Mouse (Mus musculus): ENCODE results near the gene Acot2.
"Not testable (repeated sequence)": the region's sequence is repeated elsewhere in the genome, so short reads cannot be mapped to it uniquely, and the experiment has no call there.

Acot2 gene

GRCm38 (mm10) chr12:83987583-83988441 lies at the start of gene Acot2:
Gene Acot2, plus strand, starts transcription at chr12:83987861.
- DNase-seq (ENCODE audit: extremely low spot score): peak; percentile 83

- DNase-seq (ENCODE audit: extremely low spot score): not testable (repeated sequence)
Observed at GRCm38 (mm10) chr12:83938592-83938991, 49.1 kb upstream of the Acot2 start.

GRCm38 (mm10) chr12:83939332-83939731 lies 48.3 kb upstream of the Acot2 start:
- no peak for DNase-seq (ENCODE audit: extremely low spot score)

- DNase-seq (ENCODE audit: extremely low spot score): no peak
Observed at GRCm38 (mm10) chr12:83940031-83940430, 47.6 kb upstream of the Acot2 start.

GRCm38 (mm10) chr12:83941938-83942337 lies 45.7 kb upstream of the Acot2 start:
- no peak for DNase-seq (ENCODE audit: extremely low spot score)

GRCm38 (mm10) chr12:83947260-83947811 lies 40.3 kb upstream of the Acot2 start:
- no peak for DNase-seq (ENCODE audit: extremely low spot score)

GRCm38 (mm10) chr12:83949043-83949442 lies 38.6 kb upstream of the Acot2 start:
- DNase-seq (ENCODE audit: extremely low spot score): no peak

- DNase-seq (ENCODE audit: extremely low spot score): no peak
Observed at GRCm38 (mm10) chr12:83949776-83950492, 37.7 kb upstream of the Acot2 start.

GRCm38 (mm10) chr12:83950493-83950839 lies 37.2 kb upstream of the Acot2 start, which contains the start of gene Riox1:
Gene Riox1, plus strand, starts transcription at chr12:83950608.
- DNase-seq (ENCODE audit: extremely low spot score): peak; percentile 88

- DNase-seq (ENCODE audit: extremely low spot score): peak; percentile 57
Observed at GRCm38 (mm10) chr12:83950840-83951701, 36.6 kb upstream of the Acot2 start.

- no peak for DNase-seq (ENCODE audit: extremely low spot score)
Observed at GRCm38 (mm10) chr12:83951711-83952575, 35.7 kb upstream of the Acot2 start.

GRCm38 (mm10) chr12:83958278-83958677 lies 29.4 kb upstream of the Acot2 start:
- no peak for DNase-seq (ENCODE audit: extremely low spot score)

- no peak for DNase-seq (ENCODE audit: extremely low spot score)
Observed at GRCm38 (mm10) chr12:83965235-83965634, 22.4 kb upstream of the Acot2 start.

GRCm38 (mm10) chr12:83972117-83972516 lies 15.5 kb upstream of the Acot2 start:
- peak; percentile 52 for DNase-seq (ENCODE audit: extremely low spot score)

GRCm38 (mm10) chr12:83978862-83979261 lies 8.8 kb upstream of the Acot2 start:
- DNase-seq (ENCODE audit: extremely low spot score): no peak

GRCm38 (mm10) chr12:83981615-83982014 lies 6.0 kb upstream of the Acot2 start:
- DNase-seq (ENCODE audit: extremely low spot score): no peak

GRCm38 (mm10) chr12:83984752-83985151 lies 2.9 kb upstream of the Acot2 start, which contains the start of gene Heatr4:
Gene Heatr4, minus strand, starts transcription at chr12:83984852.
- no peak for DNase-seq (ENCODE audit: extremely low spot score)

- DNase-seq (ENCODE audit: extremely low spot score): no peak
Observed at GRCm38 (mm10) chr12:83987242-83987582, 449 bp upstream of the Acot2 start.

- DNase-seq (ENCODE audit: extremely low spot score): no peak
Observed at GRCm38 (mm10) chr12:83988483-83988882, 822 bp downstream of the Acot2 start.

GRCm38 (mm10) chr12:83989378-83989777 lies 1.7 kb downstream of the Acot2 start:
- DNase-seq (ENCODE audit: extremely low spot score): no peak

- no peak for DNase-seq (ENCODE audit: extremely low spot score)
Observed at GRCm38 (mm10) chr12:83997221-83997620, 9.6 kb downstream of the Acot2 start.
